Mouse (Mus musculus): ENCODE measurements at regions not wholly inside any gene's neighbourhood (a gene's known extent, or its start where the extent isn't known, plus 50 kb on each side); places are given as distances from the start of the nearest gene placed in this dataset.

DNA sequence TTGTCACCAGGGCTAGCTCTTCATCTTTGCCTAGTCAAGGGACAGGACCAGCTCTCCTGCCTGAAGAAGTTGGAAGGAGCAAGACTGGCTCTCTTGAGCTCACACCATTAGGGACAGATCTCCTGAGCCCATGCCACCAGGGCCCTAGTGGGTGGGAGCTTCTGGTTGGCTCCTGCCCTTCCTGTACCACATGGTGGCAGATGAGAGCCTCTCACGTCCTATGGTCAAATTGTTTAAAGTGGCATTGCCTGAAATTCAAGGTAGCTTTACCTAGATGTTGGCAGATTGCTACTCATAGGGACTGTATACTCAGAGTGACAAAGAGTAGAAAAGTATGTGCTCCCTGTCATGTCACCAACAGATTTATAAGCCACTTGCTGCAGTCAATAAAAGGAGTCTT lies 134.6 kb upstream of the Rpl34 start:
- peak; percentile 24; the same call in 1 of the 2 replicates for TF ChIP-seq CTCF (IDR thresholded peaks at IDR 0.05)
- no peak for TF ChIP-seq POLR2A (IDR thresholded peaks at IDR 0.05; ENCODE audit: insufficient read depth, low read depth, low read length)

Data from heart, adult 2 months (tissue).